Mouse (Mus musculus) liver, adult 2 months (tissue): ENCODE data around the gene Lrch1.

Source experiments
- CTCF ChIP-seq: fragments of 200-500 bp; IDR thresholded peaks from 2 replicates; pipeline ENCODE4 v1.5.1; 2011; ENCODE audit warnings: low read depth, low read length, control low read depth
- POLR2A ChIP-seq: fragments of 200-500 bp; IDR thresholded peaks from 2 replicates; pipeline ENCODE4 v1.6.1; 2011; ENCODE audit warnings: low read length, control low read depth; ENCODE audit not compliant: insufficient read depth; ENCODE audit errors: extremely low read depth

DNA sequence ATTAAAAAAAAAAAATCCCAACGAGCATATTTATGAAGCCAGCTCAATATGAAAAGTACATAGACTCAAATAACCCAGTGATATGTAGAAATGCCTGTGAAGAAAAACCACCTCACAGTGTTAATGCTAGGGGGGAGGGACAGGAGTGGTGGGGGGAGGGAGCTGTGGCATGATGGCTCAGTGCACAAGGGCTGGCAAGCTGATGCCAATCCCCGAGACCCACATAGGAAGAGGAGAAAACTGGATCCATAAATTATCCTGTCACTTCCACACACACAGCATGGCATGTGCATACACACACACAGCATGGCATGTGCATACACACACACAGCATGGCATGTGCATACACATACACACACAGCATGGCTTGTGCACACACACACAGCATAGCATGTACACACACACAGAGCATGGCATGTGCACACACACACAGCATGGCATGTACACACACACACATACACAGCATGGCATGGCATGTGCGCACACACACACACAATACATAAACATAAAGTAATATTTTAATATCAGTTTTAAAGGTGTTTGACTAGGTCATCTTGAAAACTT, 54.5 kb downstream of the Lrch1 start:
- TF ChIP-seq CTCF (no peak), POLR2A (no peak)
